Mouse (Mus musculus) frontal cortex, postnatal 14 days (tissue): ENCODE results near the gene Sox2.
A peak's percentile ranks its signal among the peaks of the same experiment; 100 is the strongest.

ENCODE experiments used
- DNase-seq, 2 experiments: peaks; one replicate each; pipeline ENCODE4 v3.0.0; 2022; ENCODE audit warnings: low spot score in 2 of 2

Gene Sox2

GRCm38 (mm10) chr3:34659861-34660260 lies 9.7 kb downstream of the Sox2 start:
- no peak for DNase-seq

DNA sequence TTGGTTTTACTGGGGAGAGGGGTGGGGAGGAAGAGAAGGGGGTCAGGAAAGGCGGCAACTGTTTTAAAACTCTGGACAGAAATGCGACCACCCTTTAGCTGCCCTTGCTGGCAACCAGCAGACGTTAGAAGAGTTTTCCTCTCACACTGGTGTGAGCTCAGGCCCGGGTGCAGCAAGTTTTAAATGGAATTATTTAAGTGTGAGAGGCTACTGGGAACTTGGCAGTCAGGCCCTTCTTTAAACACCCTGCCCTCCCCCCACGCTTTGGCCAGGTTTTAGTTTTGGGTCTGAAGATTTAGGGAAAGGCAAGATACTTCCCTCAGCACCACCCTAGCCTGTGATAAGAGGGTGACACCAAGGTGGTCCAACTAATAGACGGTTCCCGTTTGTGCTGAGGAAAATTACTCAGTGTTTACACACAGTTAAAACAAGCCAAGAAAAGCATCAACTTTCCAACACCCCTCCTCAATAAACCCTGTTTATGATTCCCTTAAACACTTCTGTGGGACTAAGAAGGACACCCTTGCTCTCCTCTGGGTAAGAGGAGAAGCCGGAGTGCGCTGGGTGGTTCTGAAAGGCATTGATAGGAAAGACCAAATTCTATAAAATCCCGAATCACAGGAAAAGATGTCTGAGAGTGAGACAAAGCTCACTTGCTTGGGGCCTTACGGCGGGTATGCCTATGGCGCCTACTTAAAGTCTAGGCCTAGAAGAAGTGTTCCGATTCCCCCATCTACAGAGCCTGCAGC lies 10.5 kb downstream of the Sox2 start:
- DNase-seq = no peak

DNA sequence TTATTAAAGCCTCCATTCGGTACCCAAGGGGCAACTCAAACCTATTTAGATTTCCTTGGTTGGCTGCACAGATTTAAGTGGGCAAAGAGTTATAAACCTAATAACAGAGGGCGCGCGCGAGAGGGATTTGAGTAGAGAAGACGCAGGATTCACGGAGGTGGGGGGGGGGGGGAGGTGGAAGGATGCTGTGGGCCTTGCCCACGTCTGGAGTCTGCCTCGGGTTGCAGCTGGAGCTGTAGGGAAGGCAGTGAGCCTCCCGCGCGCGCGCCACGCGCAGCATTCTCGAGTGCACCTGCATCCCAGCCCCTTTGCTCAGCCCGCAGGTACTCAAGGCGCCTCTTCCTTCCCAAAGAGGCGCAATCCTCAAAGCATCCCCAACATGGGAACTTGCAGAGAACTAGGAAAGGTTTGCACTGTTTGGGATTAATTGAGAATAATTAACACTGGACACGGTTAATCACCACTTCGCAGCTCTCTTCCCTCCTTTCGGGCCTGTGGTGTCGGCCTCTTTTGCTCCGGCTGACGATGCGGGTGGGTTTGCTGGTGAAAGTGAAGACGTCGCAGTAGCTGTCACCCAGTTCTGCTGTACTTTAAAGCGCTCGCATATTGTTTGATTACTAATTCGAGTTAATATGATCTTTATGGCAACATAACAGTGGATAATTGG lies 11.3 kb downstream of the Sox2 start:
- DNase-seq = no peak

GRCm38 (mm10) chr3:34662008-34662711 lies 12.0 kb downstream of the Sox2 start:
- no peak for DNase-seq

DNA sequence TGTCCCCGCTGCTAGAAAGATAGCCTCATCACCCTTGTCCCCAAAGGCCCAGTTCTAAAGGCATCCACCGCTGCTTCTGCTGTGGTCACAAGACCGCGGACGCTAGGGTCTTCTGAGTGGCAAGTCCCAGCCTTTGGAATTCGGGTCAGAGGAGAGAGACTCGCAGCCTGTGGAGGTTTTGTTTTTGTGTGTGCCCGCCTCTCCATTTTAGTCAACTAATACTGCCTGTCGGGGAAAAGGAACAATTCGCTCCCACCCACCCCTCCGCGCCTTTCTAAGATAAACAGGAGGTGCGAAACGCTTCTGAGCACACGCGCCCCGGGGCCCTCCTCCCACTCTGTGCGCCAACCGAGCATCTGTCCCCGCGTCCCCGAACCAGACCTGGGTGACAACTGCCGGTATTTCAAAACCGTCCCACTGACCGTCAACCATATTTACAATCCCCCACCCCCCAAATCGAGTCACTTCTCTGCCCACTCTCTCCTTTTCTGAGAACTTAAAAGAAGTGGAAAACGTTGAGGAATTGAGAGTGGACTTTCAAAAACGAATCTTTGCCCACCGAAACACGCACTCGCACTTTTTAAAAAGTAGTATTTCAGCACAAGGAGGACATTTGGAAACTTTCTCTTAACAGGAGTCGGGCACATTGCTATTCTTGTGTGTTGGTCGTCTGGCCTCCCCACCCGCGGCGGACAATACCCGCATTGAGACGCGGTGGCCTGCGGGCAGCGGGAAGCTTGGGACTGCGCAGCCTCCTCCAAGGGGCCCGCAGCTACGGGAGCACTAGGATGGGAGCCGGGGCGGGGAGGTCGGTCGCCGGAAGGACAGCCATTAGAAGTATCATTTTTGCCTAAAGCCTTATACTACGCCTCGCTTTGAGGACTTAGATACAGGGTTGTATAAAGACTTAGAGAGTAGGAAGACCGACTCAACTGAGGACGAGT lies 12.8 kb downstream of the Sox2 start:
- DNase-seq = no peak

DNA sequence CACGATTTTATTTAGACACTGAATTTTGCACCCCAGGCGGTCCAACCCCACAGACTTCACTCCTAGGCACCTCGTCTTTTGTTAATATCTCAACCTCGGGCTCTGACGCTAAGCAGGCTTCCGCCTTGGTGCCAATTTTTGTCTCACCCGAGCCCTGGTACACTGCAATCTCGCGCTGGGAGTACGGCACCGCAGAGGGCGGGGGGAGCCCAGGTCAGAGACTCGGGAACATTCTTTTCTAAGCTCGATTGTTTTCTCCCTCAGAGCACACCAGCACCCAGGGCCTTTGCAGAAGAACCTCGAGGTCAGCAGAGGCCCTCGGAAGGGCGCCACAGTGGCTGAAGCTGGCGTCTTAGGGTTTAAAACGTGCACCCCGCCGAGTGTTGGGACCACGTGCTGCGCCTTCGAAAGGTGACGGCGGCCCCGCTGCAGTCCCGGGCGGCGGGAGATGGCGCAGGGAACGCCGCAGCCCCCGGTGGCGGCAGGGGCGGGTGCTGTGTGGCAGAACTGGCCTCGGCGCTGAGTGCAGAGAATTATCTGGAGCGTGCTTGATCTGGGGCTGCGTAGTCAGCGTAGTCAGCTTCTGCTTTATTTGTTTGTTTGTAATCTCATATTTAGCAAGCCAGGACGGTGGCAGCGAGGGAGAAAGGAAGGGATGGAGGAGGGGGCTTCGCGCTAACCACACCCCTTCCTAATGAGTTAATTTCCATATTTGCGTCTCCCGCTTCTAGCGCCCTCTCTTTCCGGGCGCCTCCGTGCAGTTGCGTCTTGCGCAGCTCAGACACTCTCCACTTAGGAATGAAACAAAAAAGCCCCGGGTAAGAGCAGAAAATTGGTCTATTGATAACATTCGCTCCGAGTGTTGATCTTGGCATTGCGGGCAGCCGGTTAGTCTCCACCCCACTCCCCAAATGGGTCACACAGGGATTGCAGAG lies 13.8 kb downstream of the Sox2 start:
- no peak for DNase-seq

- no peak for DNase-seq
These were observed 14.7 kb downstream of the Sox2 start for GRCm38 (mm10) chr3:34664636-34665531.

DNA sequence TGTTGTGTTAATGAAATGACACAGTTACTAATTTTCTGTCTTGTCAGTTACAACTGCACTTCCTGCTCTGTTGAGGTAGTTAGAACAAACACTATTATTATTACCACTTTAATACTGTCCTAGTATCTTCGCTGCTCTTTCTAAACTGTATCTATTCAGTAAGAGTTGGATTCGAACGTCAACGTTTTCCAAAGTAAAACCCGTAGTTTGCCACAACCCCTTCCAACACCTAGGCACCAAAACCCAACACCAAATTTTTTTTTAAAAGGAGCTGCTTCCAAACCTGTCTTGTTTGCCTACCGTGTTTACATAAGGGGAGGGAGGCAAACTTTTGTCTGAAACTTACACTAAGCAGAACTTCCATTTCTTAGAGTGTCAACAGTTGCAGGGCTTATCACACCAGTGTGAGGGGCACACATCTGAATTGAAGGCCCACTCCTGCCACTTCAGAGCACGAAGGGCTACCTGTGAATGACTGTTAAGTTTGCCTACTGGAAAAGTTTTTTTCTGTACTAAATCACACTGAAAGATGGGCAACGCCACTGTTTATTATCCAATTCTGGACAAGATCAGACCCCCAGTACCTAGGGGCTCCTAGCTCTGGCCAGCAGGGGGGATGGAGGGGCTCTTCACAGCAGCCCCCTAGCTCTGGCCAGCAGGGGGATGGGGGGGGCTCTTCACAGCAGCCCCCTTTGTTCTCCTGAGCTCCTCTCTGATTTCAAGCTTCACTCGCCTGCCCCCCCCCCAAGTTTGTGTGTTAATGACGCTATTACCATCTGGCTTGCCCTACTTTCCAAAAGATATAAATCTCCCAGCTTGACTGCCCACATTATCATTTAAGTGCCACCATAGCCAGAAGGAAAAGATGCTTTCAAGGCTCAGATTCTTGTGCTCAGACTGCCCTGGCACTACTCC lies 15.8 kb downstream of the Sox2 start:
- DNase-seq = no peak

DNA sequence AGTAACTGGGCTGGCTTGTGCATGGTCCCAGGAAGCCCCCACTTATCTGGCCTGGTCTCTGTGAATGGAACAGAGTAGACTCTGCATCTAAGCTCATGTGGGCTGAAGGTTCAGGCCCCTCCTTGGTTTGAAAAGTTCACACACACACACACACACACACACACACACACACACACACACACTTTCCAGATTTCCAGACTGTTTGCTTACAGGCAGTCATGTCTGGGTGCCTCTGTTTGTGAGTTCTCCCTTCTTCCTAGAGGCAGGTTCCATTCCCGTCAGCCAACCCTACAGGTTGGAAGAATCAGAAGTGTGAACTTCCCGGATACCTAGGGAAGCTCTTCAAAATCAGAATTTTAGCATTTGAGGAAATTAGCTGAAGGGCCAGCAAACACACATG lies 17.0 kb downstream of the Sox2 start:
- no peak for DNase-seq

DNA sequence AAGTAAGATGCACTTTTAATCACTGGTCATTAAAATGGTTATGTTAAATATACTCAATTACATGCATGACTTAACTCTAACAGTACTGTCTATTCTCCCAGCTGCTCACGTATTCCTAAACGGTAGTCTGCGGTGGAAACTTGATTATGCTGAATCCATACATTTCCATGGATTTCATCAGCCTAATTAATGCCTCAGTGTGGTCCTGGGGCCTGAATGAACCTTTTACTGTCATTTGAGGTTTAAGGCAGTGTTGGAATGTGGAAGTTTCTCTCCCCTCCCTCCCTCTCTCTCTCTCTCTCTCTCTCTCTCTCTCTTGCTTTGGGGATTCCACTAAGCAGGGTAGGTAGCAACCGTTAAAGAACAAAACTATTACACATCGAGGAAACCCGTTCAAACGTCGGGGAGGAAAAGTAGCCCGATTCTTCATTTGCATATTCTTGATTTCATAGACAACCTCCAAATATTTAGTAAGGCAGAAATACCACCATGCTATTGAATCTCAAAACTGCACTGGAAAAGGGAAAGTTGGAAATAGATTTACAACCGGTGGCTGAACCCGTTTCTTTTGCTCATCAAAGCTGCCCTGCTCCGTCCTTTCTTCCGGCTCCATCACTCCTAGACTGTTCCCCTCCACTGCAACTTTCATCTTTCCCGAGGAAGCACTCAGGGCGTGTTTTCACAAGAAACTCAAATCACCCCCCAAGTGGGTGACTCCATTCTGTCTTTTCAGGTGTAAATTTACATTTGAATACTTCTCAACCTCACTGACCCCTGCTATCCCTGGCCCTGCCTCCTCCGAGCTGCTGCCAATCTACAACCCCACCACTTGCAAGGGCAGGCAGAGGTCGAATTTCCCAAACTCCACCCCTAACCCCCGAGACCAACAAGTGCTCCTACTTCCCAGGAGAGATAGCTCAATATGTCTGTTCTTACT lies 17.9 kb downstream of the Sox2 start:
- DNase-seq = no peak

GRCm38 (mm10) chr3:34671024-34671660 lies 20.9 kb downstream of the Sox2 start:
- DNase-seq = no peak

DNA sequence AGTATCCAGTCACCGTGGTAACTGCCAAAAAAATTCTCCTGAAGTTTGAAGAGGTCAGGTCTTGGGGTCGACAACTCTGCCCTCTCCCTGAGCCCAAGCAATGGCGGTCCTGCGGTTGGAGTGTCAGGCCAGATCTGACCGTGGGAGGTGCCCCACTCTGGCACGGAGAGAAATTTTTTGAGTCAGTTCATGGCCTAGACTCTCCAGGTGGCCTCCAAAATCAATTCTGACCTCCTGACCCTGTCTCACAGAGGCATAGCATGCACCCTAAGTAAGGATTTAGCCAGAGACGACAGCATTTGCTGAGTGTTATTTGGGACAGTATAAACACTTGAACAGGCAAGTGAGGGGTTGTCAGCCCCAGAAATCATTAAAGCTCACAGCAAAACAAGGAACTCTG lies 28.6 kb downstream of the Sox2 start:
- no peak for DNase-seq

DNA sequence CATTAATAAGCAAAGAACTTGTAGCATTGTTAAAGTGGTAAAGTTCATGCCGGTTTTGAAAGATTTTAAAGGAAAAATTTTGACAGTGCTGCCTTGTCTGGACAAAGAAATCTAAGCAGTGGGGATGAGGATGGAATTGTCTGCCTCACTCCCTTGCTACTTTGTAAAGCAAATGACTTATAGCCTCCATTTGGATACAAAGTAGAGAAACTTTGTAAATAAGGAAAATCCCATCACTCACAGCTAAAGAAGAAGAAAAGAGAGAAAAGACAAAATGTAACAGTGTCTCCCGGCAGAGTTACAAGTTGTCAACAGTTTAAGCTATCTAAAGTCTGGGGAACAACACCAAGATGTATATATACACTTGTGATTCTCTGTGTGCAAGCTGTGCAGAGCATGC lies 29.2 kb downstream of the Sox2 start:
- no peak for DNase-seq

DNA sequence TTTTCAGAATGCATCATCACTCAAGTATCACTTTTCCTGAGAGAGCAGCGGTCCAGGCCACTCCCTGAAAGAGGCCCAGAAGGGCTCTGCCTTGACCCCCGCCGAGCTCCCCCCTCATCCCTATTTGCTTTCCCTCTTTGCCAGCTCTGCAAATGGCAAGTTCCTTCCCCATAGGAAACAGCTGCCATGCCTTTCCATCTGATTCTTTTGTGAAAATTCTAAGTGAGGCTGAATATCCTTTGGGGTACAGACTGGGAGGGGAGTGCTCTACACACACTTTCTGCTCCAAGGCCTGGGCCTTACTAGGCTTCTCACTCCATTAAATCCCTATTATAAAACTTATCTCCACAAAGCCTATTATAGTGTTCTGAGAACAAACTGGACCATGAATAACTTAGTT lies 29.7 kb downstream of the Sox2 start:
- DNase-seq = no peak

- DNase-seq = no peak
These were observed 37.9 kb downstream of the Sox2 start for GRCm38 (mm10) chr3:34688072-34688471.

- peak; percentile 14 to 22 for DNase-seq
These were observed 41.6 kb downstream of the Sox2 start for GRCm38 (mm10) chr3:34691703-34692393.
